In genomic region chr7:81212261-81212681, GRCm38 (mm10) we compare ENCODE assay signal across 8 mouse cellular contexts. TPM values are rescaled to one million over a fixed set of nuclear protein-coding genes. Genes with fewer than 3 reads are reported as not detected.
DNase-seq lines count a peak whose midpoint lies in the region; ATAC-seq and TF ChIP-seq lines count a peak whose summit lies in the region.

No protein-coding gene starts in this region.

- no peaks in the 10 kb centered on the region for H3K9me3 ChIP-seq in heart, embryonic 10.5 days
- no peaks in the 10 kb centered on the region for H3K9me3 ChIP-seq in lung, embryonic 14.5 days (ENCODE audit: low read depth, low read length)
- H3K9me3 ChIP-seq in neural tube, embryonic 13.5 days = no peaks in the 10 kb centered on the region

- peak overlapping the region; percentile 66 for H3K4me3 ChIP-seq in heart, embryonic 10.5 days
- H3K4me3 ChIP-seq in kidney, adult 2 months (ENCODE audit: insufficient read depth, low read depth, low read length) = peak overlapping the region; percentile 57
- peak overlapping the region; percentile 52 for H3K4me3 ChIP-seq in lung, embryonic 14.5 days (ENCODE audit: low read depth, low read length)
- peak overlapping the region; percentile 46 for H3K4me3 ChIP-seq in neural tube, embryonic 13.5 days

- H3K4me2 ChIP-seq in lung, embryonic 14.5 days = peak overlapping the region; percentile 67
- H3K4me2 ChIP-seq in neural tube, embryonic 13.5 days = peak overlapping the region; percentile 61

- H3K36me3 ChIP-seq in heart, embryonic 10.5 days = no peaks in the 10 kb centered on the region
- no peaks in the 10 kb centered on the region for H3K36me3 ChIP-seq in kidney, adult 2 months (ENCODE audit: control insufficient read depth, insufficient read depth, low read length)
- H3K36me3 ChIP-seq in lung, embryonic 14.5 days (ENCODE audit: insufficient read depth) = no peaks in the 10 kb centered on the region
- H3K36me3 ChIP-seq in neural tube, embryonic 13.5 days = no peaks in the 10 kb centered on the region

- peak; percentile 62 for ATAC-seq in lung, embryonic 14.5 days (ENCODE audit: insufficient read depth)
- peak; percentile 68 for ATAC-seq in neural tube, embryonic 13.5 days (ENCODE audit: low read depth)

- peak overlapping the region; percentile 41 for H3K9ac ChIP-seq in lung, embryonic 14.5 days
- peak overlapping the region; percentile 56 for H3K9ac ChIP-seq in neural tube, embryonic 13.5 days

- WGBS in heart, embryonic 10.5 days = 0% methylated on average over 22 of the region's 22 CpGs
- under 1% methylated on average over 22 of the region's 22 CpGs for WGBS in kidney, adult 2 months
- WGBS in lung, embryonic 14.5 days = under 1% methylated on average over 22 of the region's 22 CpGs
- under 1% methylated on average over 22 of the region's 22 CpGs for WGBS in neural tube, embryonic 13.5 days

- no peak for TF ChIP-seq POLR2A in kidney, adult 2 months (IDR thresholded peaks at IDR 0.05; ENCODE audit: low read depth, low read length)

- peaks cover 46% of the 10 kb centered on the region for H3K4me1 ChIP-seq in heart, embryonic 10.5 days
- H3K4me1 ChIP-seq in kidney, adult 2 months (ENCODE audit: control insufficient read depth, insufficient read depth, low read length) = peaks cover 6% of the 10 kb centered on the region; the same call in 1 of the 2 replicates
- no peaks in the 10 kb centered on the region for H3K4me1 ChIP-seq in lung, embryonic 14.5 days (ENCODE audit: insufficient read depth)
- H3K4me1 ChIP-seq in neural tube, embryonic 13.5 days (replicated peaks) = peaks cover 25% of the 10 kb centered on the region

- peak overlapping the region; percentile 86 for H3K27ac ChIP-seq in heart, embryonic 10.5 days
- H3K27ac ChIP-seq in kidney, adult 2 months (ENCODE audit: insufficient read depth, low read depth, low read length) = peak overlapping the region; percentile 94
- peak overlapping the region; percentile 86 for H3K27ac ChIP-seq in lung, embryonic 14.5 days (ENCODE audit: low read depth)
- peak overlapping the region; percentile 57 for H3K27ac ChIP-seq in neural tube, embryonic 13.5 days (replicated peaks)

- TF ChIP-seq CTCF in kidney, adult 2 months (conservative IDR thresholded peaks at IDR 0.05; ENCODE audit: insufficient read depth, insufficient read length, low read depth, low read length) = no peak
- TF ChIP-seq CTCF in lung, embryonic 14.5 days (IDR thresholded peaks at IDR 0.05; ENCODE audit: low read depth) = no peak

- peaks cover 49% of the 10 kb centered on the region for H3K27me3 ChIP-seq in heart, embryonic 10.5 days (ENCODE audit: insufficient read depth, poor library complexity, severe bottlenecking)
- no peaks in the 10 kb centered on the region for H3K27me3 ChIP-seq in kidney, adult 2 months (replicated peaks; ENCODE audit: control insufficient read depth, insufficient read depth, low read length)
- peaks cover 56% of the 10 kb centered on the region for H3K27me3 ChIP-seq in lung, embryonic 14.5 days (ENCODE audit: insufficient read depth, low read length)
- peaks cover 84% of the 10 kb centered on the region for H3K27me3 ChIP-seq in neural tube, embryonic 13.5 days

- peak; percentile 89 for DNase-seq in adrenal gland, adult 2 months
- peak; percentile 68 for DNase-seq in embryo, embryonic 9.5 days (ENCODE audit: extremely low spot score)
- DNase-seq in heart, embryonic 10.5 days (ENCODE audit: low spot score) = peak; percentile 92
- peak; percentile 92 for DNase-seq in kidney, adult 2 months
- peak; percentile 71 for DNase-seq in lung, embryonic 14.5 days
- peak; percentile 62 to 73 for DNase-seq in thymus, adult 18-20 months
- DNase-seq in layer of hippocampus, adult 18-20 months (ENCODE audit: low spot score in 2 of 2) = no peak

RNA-seq across cellular contexts. Expression of gene Pde8a, which starts 1.1 kb away (rescaled TPM):
- total RNA-seq in adrenal gland, adult 2 months (2021) = 10 to 100 TPM; 33.6 to 35.9 TPM
- polyA plus RNA-seq in adrenal gland, adult 2 months (2012; rRNA removed) = 11.8 and 14.4 TPM in 2 replicates
- 1.9 and 2.3 TPM in 2 replicates for polyA plus RNA-seq in heart, embryonic 10.5 days (2016; fragmentation: Nextera tagmentation; extraction: Ambion mirVana)
- 31.6 and 31.8 TPM in 2 replicates for polyA plus RNA-seq in kidney, adult 2 months (2012; rRNA removed)
- 6.2 and 6.8 TPM in 2 replicates for polyA plus RNA-seq in lung, embryonic 14.5 days (2014; fragmentation: Nextera tagmentation; extraction: Ambion mirVana)
- polyA plus RNA-seq in neural tube, embryonic 13.5 days (2015; fragmentation: Nextera tagmentation; extraction: Ambion mirVana) = 2.5 and 2.6 TPM in 2 replicates
- total RNA-seq in layer of hippocampus, adult 18-20 months (2021) = 10 to 100 TPM; 11.9 to 12.1 TPM

Comparison
In these comparisons a context has a peak if more than half of its experiments do, and no peak if none do; other contexts are left out.
1. DNase-seq: peak in adrenal gland, adult 2 months (single experiment), embryo, embryonic 9.5 days (single experiment), heart, embryonic 10.5 days (single experiment), kidney, adult 2 months (single experiment), lung, embryonic 14.5 days (single experiment) and thymus, adult 18-20 months (2 of 2); none in layer of hippocampus, adult 18-20 months (0 of 2).
2. Peak in every context shown above with its lines, with median percentiles within 50 percentile points of each other: H3K27ac ChIP-seq and H3K4me3 ChIP-seq.